Mouse (Mus musculus) kidney, postnatal 0 days (tissue): ENCODE measurements around the gene BC025920. TPM values are rescaled to one million over a fixed set of nuclear protein-coding genes. Genes with fewer than 3 reads are reported as not detected.

Experiments used
- ATAC-seq: fragments of 200-750 bp; cut with Nextera tagmentation; replicated peaks from 2 replicates; pipeline ENCODE4 v1.8.0; 2017; ENCODE audit warnings: low read depth, moderate number of reproducible peaks, moderate TSS enrichment, moderate library complexity; ENCODE audit not compliant: low FRiP score
- DNase-seq: peaks from one replicate; pipeline ENCODE4 v3.0.0-alpha.2; 2016; ENCODE audit warnings: low spot score
- H3K27ac ChIP-seq: fragments of 300-500 bp; sonication (generic); 2 replicates; pipeline ENCODE4 v1.5.1; 2014; ENCODE audit warnings: mild to moderate bottlenecking
- H3K27me3 ChIP-seq: fragments of 300-500 bp; sonication (generic); 2 replicates; pipeline ENCODE4 v1.6.1; 2014; ENCODE audit warnings: low read length, mixed read lengths; ENCODE audit not compliant: insufficient read depth
- H3K36me3 ChIP-seq: fragments of 300-500 bp; sonication (generic); 2 replicates; pipeline ENCODE4 v1.6.1; 2014; ENCODE audit warnings: low read length, mixed read lengths; ENCODE audit not compliant: insufficient read depth
- H3K4me1 ChIP-seq: fragments of 300-500 bp; sonication (generic); replicated peaks from 2 replicates; pipeline ENCODE4 v1.6.1; 2014; ENCODE audit warnings: antibody characterized with exemption, low read length, mixed read lengths; ENCODE audit not compliant: insufficient read depth
- H3K4me2 ChIP-seq: fragments of 300-500 bp; sonication (generic); 2 replicates; pipeline ENCODE4 v1.6.1; 2014; ENCODE audit warnings: mild to moderate bottlenecking, low read length, moderate library complexity, mixed read lengths
- H3K4me3 ChIP-seq: fragments of 300-500 bp; sonication (generic); replicated peaks from 2 replicates; pipeline ENCODE4 v1.5.1; 2014; ENCODE audit warnings: low read depth, low read length
- H3K9ac ChIP-seq: fragments of 300-500 bp; sonication (generic); 2 replicates; pipeline ENCODE4 v1.6.1; 2014; ENCODE audit warnings: low read depth, low read length
- H3K9me3 ChIP-seq: fragments of 300-500 bp; sonication (generic); replicated peaks from 2 replicates; pipeline ENCODE4 v1.6.1; 2016; ENCODE audit warnings: low read length, inconsistent platforms, mixed read lengths
- CTCF ChIP-seq: IDR thresholded peaks from 2 replicates; pipeline ENCODE4 v1.5.1; 2016; ENCODE audit warnings: antibody characterized with exemption, low read depth, mild to moderate bottlenecking, moderate library complexity
- WGBS: fragments of 180-500 bp; shearing (Covaris S2); extraction: QIAGEN DNeasy Blood & Tissue Kit; methylation state at CpG from one replicate; pipeline ENCODE4 v1.1.7; 2014; 5-methylcytosine and 5-hydroxymethylcytosine counted together
- polyA plus RNA-seq: library from polyadenylated mRNA; unstranded; fragments of >200 nt; fragmentation: Nextera tagmentation; extraction: Ambion mirVana; gene quantifications from 2 replicates; pipeline ENCODE4 v1.2.1, GENCODE M21; 2015

Gene BC025920
- polyA plus RNA-seq, 1 experiment from 2014 or later: 0.37 TPM

- Histone ChIP-seq H3K4me2 (no peak overlapping the region), H3K27me3 (no peaks in the 10 kb centered on the region), H3K27ac (no peak overlapping the region), H3K36me3 (peaks cover 23% of the 10 kb centered on the region; the same call in 1 of the 2 replicates), H3K9ac (no peak overlapping the region), H3K4me3 (no peak overlapping the region), H3K4me1 (peaks cover 33% of the 10 kb centered on the region), H3K9me3 (no peaks in the 10 kb centered on the region)
- TF ChIP-seq CTCF: no peak
- DNase-seq (no peak), ATAC-seq (no peak)
- 55% methylated on average over 20 of the region's 20 CpGs for WGBS
Observed at GRCm38 (mm10) chr10:81565257-81566228, 40.5 kb upstream of the BC025920 start.

- peaks cover 37% of the 10 kb centered on the region for H3K4me1 ChIP-seq
- no peak overlapping the region for H3K4me3 ChIP-seq
- WGBS: 9% methylated on average over 15 of the region's 16 CpGs
- peak; percentile 87 for DNase-seq
- no peak overlapping the region for H3K9ac ChIP-seq
- peaks cover 19% of the 10 kb centered on the region; the same call in 1 of the 2 replicates for H3K36me3 ChIP-seq
- ATAC-seq: no peak; the same call in 1 of the 2 replicates
- peak overlapping the region; percentile 16; the same call in 1 of the 2 replicates for H3K4me2 ChIP-seq
- peak overlapping the region; percentile 72 for H3K27ac ChIP-seq
- H3K9me3 ChIP-seq: no peaks in the 10 kb centered on the region
- TF ChIP-seq CTCF: no peak
- H3K27me3 ChIP-seq: no peaks in the 10 kb centered on the region
Observed at GRCm38 (mm10) chr10:81568381-81569191, 37.5 kb upstream of the BC025920 start.

GRCm38 (mm10) chr10:81569507-81570237 is 36.4 kb upstream of the BC025920 start:
- ATAC-seq: no peak
- Histone ChIP-seq H3K36me3 (peaks cover 19% of the 10 kb centered on the region; the same call in 1 of the 2 replicates), H3K4me2 (no peak overlapping the region), H3K9me3 (no peaks in the 10 kb centered on the region), H3K27me3 (0 out of 2 replicates have a peak, but pooled peaks cover 6% of the 10 kb centered on the region), H3K9ac (no peak overlapping the region), H3K4me1 (peaks cover 28% of the 10 kb centered on the region), H3K4me3 (no peak overlapping the region), H3K27ac (peak overlapping the region; percentile 79)
- DNase-seq: no peak
- WGBS: 57% methylated on average over 9 of the region's 9 CpGs
- TF ChIP-seq CTCF: no peak

GRCm38 (mm10) chr10:81570238-81570800 is 35.8 kb upstream of the BC025920 start:
- TF ChIP-seq CTCF: no peak
- 1% methylated on average over 8 of the region's 11 CpGs for WGBS
- ATAC-seq (no peak), DNase-seq (peak; percentile 53)
- H3K27me3 ChIP-seq: 0 out of 2 replicates have a peak, but pooled peaks cover 6% of the 10 kb centered on the region
- H3K9me3 ChIP-seq: no peaks in the 10 kb centered on the region
- peaks cover 29% of the 10 kb centered on the region for H3K4me1 ChIP-seq
- no peak overlapping the region for H3K9ac ChIP-seq
- H3K36me3 ChIP-seq: peaks cover 14% of the 10 kb centered on the region; the same call in 1 of the 2 replicates
- H3K27ac ChIP-seq: peak overlapping the region; percentile 79
- H3K4me3 ChIP-seq: peak overlapping the region; percentile 41
- peak overlapping the region; percentile 89 for H3K4me2 ChIP-seq

- peaks cover 34% of the 10 kb centered on the region for H3K4me1 ChIP-seq
- peak overlapping the region; percentile 41 for H3K4me3 ChIP-seq
- under 1% methylated on average over 33 of the region's 34 CpGs for WGBS
- no peak for TF ChIP-seq CTCF
- H3K27ac ChIP-seq: peak overlapping the region; percentile 79
- H3K4me2 ChIP-seq: peak overlapping the region; percentile 89
- peak; percentile 97 for DNase-seq
- H3K36me3 ChIP-seq: 0 out of 2 replicates have a peak, but pooled peaks cover 8% of the 10 kb centered on the region
- peak; percentile 49 for ATAC-seq
- no peak overlapping the region for H3K9ac ChIP-seq
- H3K9me3 ChIP-seq: no peaks in the 10 kb centered on the region
- H3K27me3 ChIP-seq: 0 out of 2 replicates have a peak, but pooled peaks cover 6% of the 10 kb centered on the region
Observed at GRCm38 (mm10) chr10:81570831-81571500, 35.1 kb upstream of the BC025920 start.
